Mouse (Mus musculus): ENCODE measurements around the gene Gm48552. TPM values are rescaled to one million over a fixed set of nuclear protein-coding genes. Genes with fewer than 3 reads are reported as not detected.

The Gm48552 gene
- total and polyA plus RNA-seq, 3 experiments: 0.89 to 1.2 TPM; not detected in 1

DNA sequence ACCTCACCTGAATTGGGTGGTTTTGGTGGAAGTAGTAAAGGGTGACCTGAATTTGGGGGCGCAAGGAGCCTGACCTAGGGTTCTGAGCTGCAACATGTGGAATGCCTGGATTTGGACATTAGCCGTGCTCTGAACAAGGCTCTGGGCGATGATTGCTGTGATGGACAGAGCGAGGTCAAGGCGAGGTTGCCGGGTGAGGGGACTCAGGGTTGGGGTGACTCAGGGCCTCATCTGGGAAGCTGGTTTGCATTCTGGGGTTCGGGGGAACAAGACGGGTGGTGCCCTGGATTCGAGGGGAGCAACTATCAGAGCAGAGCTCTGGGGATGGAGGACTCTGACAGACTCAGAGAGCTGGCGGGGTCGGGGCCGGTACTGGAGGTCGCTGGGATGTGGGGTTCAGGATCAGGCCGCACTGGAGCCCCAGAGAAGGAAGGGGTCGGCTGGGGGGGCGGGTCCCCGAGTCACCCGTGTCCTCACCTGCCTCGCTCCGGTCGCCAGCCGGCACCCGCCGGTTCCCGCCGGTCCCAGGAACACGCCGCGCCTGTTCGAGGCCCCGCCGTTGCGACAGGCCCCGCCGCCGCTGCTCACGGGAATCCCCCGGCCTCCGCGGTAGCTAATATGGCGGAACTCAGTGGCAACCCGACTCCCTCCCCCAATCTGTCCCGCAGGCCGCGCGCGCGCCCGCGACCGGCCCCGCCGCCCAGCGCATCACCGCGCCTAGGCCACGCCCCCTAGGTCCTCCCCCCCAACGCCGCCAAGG is 10.8 kb upstream of the Gm48552 start, which contains the start of gene Fzr1:
TSS of gene Fzr1 (minus strand) at position 724 of the 760 bp plus-strand sequence.
- TF ChIP-seq POLR2AphosphoS2 (IDR thresholded peaks at IDR 0.05; ENCODE audit: low read length) (0 out of 2 replicates have a peak, but pooled peaks have one; percentile 10), ZNF384 (IDR thresholded peaks at IDR 0.05; ENCODE audit: low read depth, low read length) (no peak), MXI1 (IDR thresholded peaks at IDR 0.05; ENCODE audit: low read depth, low read length) (peak; percentile 15; the same call in 1 of the 2 replicates), JUND (IDR thresholded peaks at IDR 0.05; ENCODE audit: low read depth, low read length) (no peak), POLR2A (IDR thresholded peaks at IDR 0.05; ENCODE audit: control insufficient read depth in 1 of 2, insufficient read depth in 1 of 2, low read depth in 1 of 2, low read length in 2 of 2, poor library complexity in 1 of 2) (peak in 1 of 2 experiments; percentile 68; a peak in 1 of 4 replicates), ZKSCAN1 (IDR thresholded peaks at IDR 0.05; ENCODE audit: low read depth, low read length) (no peak), MAX (IDR thresholded peaks at IDR 0.05; ENCODE audit: low read length) (no peak), NELFE (IDR thresholded peaks at IDR 0.05; ENCODE audit: low read depth, low read length) (peak; percentile 66), HCFC1 (IDR thresholded peaks at IDR 0.05; ENCODE audit: low read depth, low read length) (0 out of 2 replicates have a peak, but pooled peaks have one; percentile 1)
- no peak for DNase-seq (ENCODE audit: low read depth, low spot score)
- Histone ChIP-seq H3K9ac (ENCODE audit: control insufficient read depth, low read depth, low read length, poor library complexity, severe bottlenecking) (peak within 1 kb of the TSS; percentile 89), H3K27ac (ENCODE audit: control insufficient read depth, low read depth, low read length) (peak within 1 kb of the TSS; percentile 93), H3K9me3 (replicated peaks; ENCODE audit: insufficient read depth, low read length) (no peaks in the 10 kb centered on the region), H3K36me3 (ENCODE audit: control insufficient read depth in 1 of 2, insufficient read depth in 2 of 2, low read length in 2 of 2) (peaks cover 5 to 39% of the 10 kb centered on the region in 2 experiments), H3K4me3 (ENCODE audit: control insufficient read depth in 1 of 2, insufficient read depth in 1 of 2, low read depth in 2 of 2, low read length in 2 of 2) (peak within 1 kb of the TSS; percentile 81 to 99), H3K27me3 (ENCODE audit: control insufficient read depth in 1 of 2, insufficient read depth in 2 of 2, low read length in 2 of 2) (no peaks in the 10 kb centered on the region), H3K4me1 (ENCODE audit: control insufficient read depth in 1 of 2, insufficient read depth in 2 of 2, low read length in 2 of 2) (peaks cover 30 to 44% of the 10 kb centered on the region in 2 experiments), H3K79me2 (ENCODE audit: control insufficient read depth, insufficient read depth, low read length, poor library complexity) (peaks cover 35% of the 10 kb centered on the region)

GRCm38 (mm10) chr10:81378553-81379182 is 10.1 kb upstream of the Gm48552 start:
- H3K79me2 ChIP-seq (ENCODE audit: control insufficient read depth, insufficient read depth, low read length, poor library complexity): peaks cover 35% of the 10 kb centered on the region
- H3K36me3 ChIP-seq (ENCODE audit: control insufficient read depth in 1 of 2, insufficient read depth in 2 of 2, low read length in 2 of 2): peaks cover 5 to 45% of the 10 kb centered on the region in 2 experiments
- H3K9me3 ChIP-seq (replicated peaks; ENCODE audit: insufficient read depth, low read length): no peaks in the 10 kb centered on the region
- H3K4me3 ChIP-seq (ENCODE audit: control insufficient read depth in 1 of 2, insufficient read depth in 1 of 2, low read depth in 2 of 2, low read length in 2 of 2): peak overlapping the region; percentile 61 to 69
- peaks cover 31 to 48% of the 10 kb centered on the region in 2 experiments for H3K4me1 ChIP-seq (ENCODE audit: control insufficient read depth in 1 of 2, insufficient read depth in 2 of 2, low read length in 2 of 2)
- peak overlapping the region; percentile 93 for H3K27ac ChIP-seq (ENCODE audit: control insufficient read depth, low read depth, low read length)
- peak overlapping the region; percentile 82 for H3K9ac ChIP-seq (ENCODE audit: control insufficient read depth, low read depth, low read length, poor library complexity, severe bottlenecking)
- peak; percentile 100 for DNase-seq (ENCODE audit: low read depth, low spot score)
- no peaks in the 10 kb centered on the region for H3K27me3 ChIP-seq (ENCODE audit: control insufficient read depth in 1 of 2, insufficient read depth in 2 of 2, low read length in 2 of 2)
- TF ChIP-seq BHLHE40 (IDR thresholded peaks at IDR 0.05; ENCODE audit: borderline replicate concordance, low read depth, low read length) (no peak), NELFE (IDR thresholded peaks at IDR 0.05; ENCODE audit: low read depth, low read length) (peak; percentile 63), MAX (IDR thresholded peaks at IDR 0.05; ENCODE audit: low read length) (peak; percentile 58), ELF1 (IDR thresholded peaks at IDR 0.05; ENCODE audit: low read depth, low read length) (peak; percentile 96), ZMIZ1 (IDR thresholded peaks at IDR 0.05; ENCODE audit: low read depth, low read length) (peak; percentile 78; the same call in 1 of the 2 replicates), MYC (IDR thresholded peaks at IDR 0.05; ENCODE audit: low read depth, low read length) (peak; percentile 16; the same call in 1 of the 2 replicates), CHD2 (IDR thresholded peaks at IDR 0.05; ENCODE audit: low read length) (no peak; the same call in 1 of the 2 replicates), POLR2AphosphoS5 (IDR thresholded peaks at IDR 0.05; ENCODE audit: borderline replicate concordance, low read depth, low read length) (no peak), USF1 (IDR thresholded peaks at IDR 0.05; ENCODE audit: low read depth, low read length) (peak; percentile 47), UBTF (IDR thresholded peaks at IDR 0.05; ENCODE audit: borderline replicate concordance, insufficient read depth, low read depth, low read length) (no peak), CHD1 (IDR thresholded peaks at IDR 0.05; ENCODE audit: low read depth, low read length) (peak; percentile 75; the same call in 1 of the 2 replicates), MAFK (IDR thresholded peaks at IDR 0.05; ENCODE audit: borderline replicate concordance, low read depth, low read length) (no peak), TBP (IDR thresholded peaks at IDR 0.05; ENCODE audit: low read depth, low read length) (peak; percentile 88), EP300 (IDR thresholded peaks at IDR 0.05; ENCODE audit: low read depth in 1 of 2, low read length in 2 of 2) (no peak; a peak in 1 of 4 replicates), RAD21 (IDR thresholded peaks at IDR 0.05; ENCODE audit: low read depth, low read length) (no peak), ETS1 (IDR thresholded peaks at IDR 0.05; ENCODE audit: low read depth, low read length) (peak; percentile 59; the same call in 1 of the 2 replicates), MXI1 (IDR thresholded peaks at IDR 0.05; ENCODE audit: low read depth, low read length) (peak; percentile 86), ZNF384 (IDR thresholded peaks at IDR 0.05; ENCODE audit: low read depth, low read length) (no peak), POLR2AphosphoS2 (IDR thresholded peaks at IDR 0.05; ENCODE audit: low read length) (no peak; the same call in 1 of the 2 replicates), E2F4 (IDR thresholded peaks at IDR 0.05; ENCODE audit: borderline replicate concordance, low read depth, low read length) (no peak), MYB (IDR thresholded peaks at IDR 0.05; ENCODE audit: low read depth, low read length) (no peak), RCOR1 (IDR thresholded peaks at IDR 0.05; ENCODE audit: low read depth, low read length) (no peak; the same call in 1 of the 2 replicates), POLR2A (IDR thresholded peaks at IDR 0.05; ENCODE audit: control insufficient read depth in 1 of 2, insufficient read depth in 1 of 2, low read depth in 1 of 2, low read length in 2 of 2, poor library complexity in 1 of 2) (peak; percentile 9 to 71; a peak in 3 of 4 replicates), JUND (IDR thresholded peaks at IDR 0.05; ENCODE audit: low read depth, low read length) (no peak), SMC3 (IDR thresholded peaks at IDR 0.05; ENCODE audit: low read depth, low read length) (no peak)
